Mouse (Mus musculus) liver, adult 2 months (tissue): ENCODE results near the gene Sox5.

Source experiments
- CTCF ChIP-seq: fragments of 200-500 bp; IDR thresholded peaks from 2 replicates; pipeline ENCODE4 v1.5.1; 2011; ENCODE audit warnings: low read depth, low read length, control low read depth
- POLR2A ChIP-seq: fragments of 200-500 bp; IDR thresholded peaks from 2 replicates; pipeline ENCODE4 v1.6.1; 2011; ENCODE audit warnings: low read length, control low read depth; ENCODE audit not compliant: insufficient read depth; ENCODE audit errors: extremely low read depth

DNA sequence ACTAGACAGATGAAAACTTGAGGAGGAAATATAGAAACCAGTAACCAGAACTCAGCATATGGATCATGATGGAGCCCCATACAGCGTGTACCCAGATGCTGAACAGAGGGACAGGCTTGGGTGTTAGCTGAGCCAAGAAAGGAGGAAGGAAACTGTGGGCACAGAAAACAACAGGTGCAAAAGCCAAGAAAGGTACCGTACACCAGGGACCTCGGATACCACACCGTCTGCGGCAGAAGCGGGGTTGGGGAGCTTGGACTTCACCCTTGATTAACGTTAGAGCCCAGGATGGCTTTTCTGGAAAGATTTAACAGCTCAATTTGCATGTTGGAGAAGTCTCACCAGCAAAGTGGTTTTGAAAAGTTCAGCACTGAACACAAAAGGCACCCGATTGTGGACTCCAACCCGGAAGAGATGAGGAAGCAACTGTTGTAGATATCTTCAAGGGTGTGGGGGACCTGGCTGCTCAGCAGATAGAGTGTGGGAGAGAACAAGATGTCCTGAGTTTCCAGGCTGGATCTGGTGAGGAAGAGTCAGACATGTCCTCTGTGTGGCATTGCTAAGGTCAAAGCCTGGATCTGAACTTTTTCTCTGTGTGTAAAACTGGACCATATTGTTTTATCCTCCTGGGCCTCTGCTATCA, 104.2 kb downstream of the Sox5 start:
- no peak for TF ChIP-seq CTCF
- TF ChIP-seq POLR2A: no peak
